Mouse (Mus musculus) G1E-ER4 (cell line): ENCODE measurements around the gene Nalcn. TPM values are rescaled to one million over a fixed set of nuclear protein-coding genes. Genes with fewer than 3 reads are reported as not detected.

Experiments used
- GATA1 ChIP-seq: IDR thresholded peaks from one replicate; pipeline ENCODE4 v1.8.0; 2012; ENCODE audit warnings: low read length, inconsistent platforms
- polyA plus RNA-seq: library from polyadenylated mRNA; stranded (reverse); fragments of >175 nt; gene quantifications from 2 replicates; pipeline ENCODE4 v1.2.3, GENCODE M21; 2012

Gene Nalcn
- polyA plus RNA-seq, 1 experiment, result not detected

GRCm38 (mm10) chr14:123312371-123312770 is 314.6 kb downstream of the Nalcn start:
- TF ChIP-seq GATA1, result no peak

- no peak for TF ChIP-seq GATA1
Measured at GRCm38 (mm10) chr14:123296068-123296467, 330.9 kb downstream of the Nalcn start.

- no peak for TF ChIP-seq GATA1
Measured at GRCm38 (mm10) chr14:123291118-123292007, 335.6 kb downstream of the Nalcn start.

GRCm38 (mm10) chr14:123282165-123282564 is 344.8 kb downstream of the Nalcn start:
- TF ChIP-seq GATA1, result no peak

- TF ChIP-seq GATA1, result no peak
Measured at GRCm38 (mm10) chr14:123272121-123272520, 354.8 kb downstream of the Nalcn start.

GRCm38 (mm10) chr14:123240738-123241137 is 386.2 kb downstream of the Nalcn start:
- TF ChIP-seq GATA1, result no peak

- no peak for TF ChIP-seq GATA1
Measured at GRCm38 (mm10) chr14:123239945-123240344, 387.0 kb downstream of the Nalcn start.

GRCm38 (mm10) chr14:123237002-123237401 is 389.9 kb downstream of the Nalcn start:
- TF ChIP-seq GATA1, result no peak

- no peak for TF ChIP-seq GATA1
Measured at GRCm38 (mm10) chr14:123232630-123233206, 394.2 kb downstream of the Nalcn start.

Other genes with a start within 250 kb of the Nalcn start
- gene Itgbl1, start 32.8 kb upstream of the Nalcn start, polyA plus RNA-seq, result not detected in 2 replicates